Mouse (Mus musculus) cerebellum, adult 8-10 months (tissue): ENCODE measurements at regions not wholly inside any gene's neighbourhood (a gene's known extent, or its start where the extent isn't known, plus 50 kb on each side); places are given as distances from the start of the nearest gene placed in this dataset.

Experiments
- DNase-seq: peaks from one replicate; pipeline ENCODE4 v3.0.0; 2022

DNA sequence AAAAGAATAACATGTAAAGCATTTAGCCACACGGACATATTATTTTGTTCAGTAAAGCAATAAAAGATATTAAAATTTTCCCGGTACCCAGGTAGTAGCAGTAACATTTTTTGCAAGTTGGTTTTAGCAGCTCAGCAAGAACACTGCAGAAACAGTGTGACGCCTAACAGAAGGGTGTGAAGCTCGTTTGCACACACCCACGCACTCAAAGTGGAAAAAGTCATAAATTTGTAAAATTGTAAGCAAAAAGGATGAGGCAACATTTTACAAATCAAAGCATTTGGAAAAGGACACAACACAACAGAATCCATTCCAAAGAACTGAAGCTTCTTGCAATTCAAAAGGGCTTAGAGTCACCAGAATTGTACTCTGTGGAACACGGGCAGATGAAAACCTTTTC lies 1053.6 kb upstream of the Celf2 start:
- no peak for DNase-seq

DNA sequence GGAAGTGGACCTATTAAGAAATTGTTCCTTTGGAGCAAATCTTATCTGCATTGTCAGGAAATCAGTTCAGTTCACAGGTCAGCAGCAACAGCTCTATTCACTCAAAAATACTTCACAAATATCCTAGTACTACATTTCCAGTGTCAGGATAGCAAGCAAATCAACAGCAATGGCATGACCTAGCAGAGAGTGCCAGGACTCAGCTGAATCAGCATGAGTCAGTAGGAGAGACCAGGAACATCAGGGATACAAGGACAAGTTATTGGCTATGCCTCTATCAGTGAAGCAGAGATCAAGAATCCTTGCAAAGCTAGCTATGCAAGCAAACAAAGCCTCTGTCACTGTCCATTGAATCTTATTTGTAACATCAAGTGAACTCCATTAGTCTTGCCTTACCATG lies 1036.8 kb upstream of the Celf2 start:
- no peak for DNase-seq

DNA sequence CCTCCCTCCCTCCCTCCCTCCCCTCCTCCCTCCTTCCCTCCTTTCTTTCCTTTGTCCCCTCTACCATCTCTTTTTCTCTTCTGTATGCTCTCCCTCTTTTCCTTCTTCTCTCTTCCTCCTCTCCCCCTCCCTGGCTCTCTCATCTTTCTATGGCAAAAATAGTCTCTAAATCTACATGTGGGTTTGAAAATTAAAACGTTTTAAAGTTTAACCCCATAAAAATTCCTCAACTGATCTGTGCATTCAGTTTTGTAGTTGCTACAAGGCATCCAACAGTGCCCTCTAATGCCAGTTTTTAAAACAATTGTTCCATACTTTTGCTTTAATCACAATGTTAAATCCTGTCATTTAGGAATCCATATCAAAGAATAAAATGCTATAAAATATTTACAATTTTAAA lies 1027.5 kb upstream of the Celf2 start:
- DNase-seq, result no peak

DNA sequence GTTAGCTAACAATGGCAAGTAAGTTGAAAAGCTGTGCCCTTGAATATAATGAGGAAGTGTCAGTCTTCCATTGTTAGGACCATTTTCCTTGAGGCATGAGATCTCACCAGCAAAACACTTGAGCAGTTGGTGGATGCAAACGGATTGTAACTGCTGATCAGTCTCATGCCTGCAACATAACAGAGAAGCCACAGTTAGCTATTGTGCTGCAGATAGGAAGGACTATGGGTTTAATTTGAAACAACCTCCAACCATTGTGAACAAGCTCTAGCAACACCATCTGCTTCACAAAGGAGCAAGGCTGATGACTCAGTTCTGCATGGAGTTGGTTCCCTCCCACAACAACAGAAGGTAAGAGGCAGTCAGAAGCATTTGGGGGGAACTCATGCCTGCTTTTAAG lies 989.1 kb upstream of the Celf2 start:
- DNase-seq, result no peak

DNA sequence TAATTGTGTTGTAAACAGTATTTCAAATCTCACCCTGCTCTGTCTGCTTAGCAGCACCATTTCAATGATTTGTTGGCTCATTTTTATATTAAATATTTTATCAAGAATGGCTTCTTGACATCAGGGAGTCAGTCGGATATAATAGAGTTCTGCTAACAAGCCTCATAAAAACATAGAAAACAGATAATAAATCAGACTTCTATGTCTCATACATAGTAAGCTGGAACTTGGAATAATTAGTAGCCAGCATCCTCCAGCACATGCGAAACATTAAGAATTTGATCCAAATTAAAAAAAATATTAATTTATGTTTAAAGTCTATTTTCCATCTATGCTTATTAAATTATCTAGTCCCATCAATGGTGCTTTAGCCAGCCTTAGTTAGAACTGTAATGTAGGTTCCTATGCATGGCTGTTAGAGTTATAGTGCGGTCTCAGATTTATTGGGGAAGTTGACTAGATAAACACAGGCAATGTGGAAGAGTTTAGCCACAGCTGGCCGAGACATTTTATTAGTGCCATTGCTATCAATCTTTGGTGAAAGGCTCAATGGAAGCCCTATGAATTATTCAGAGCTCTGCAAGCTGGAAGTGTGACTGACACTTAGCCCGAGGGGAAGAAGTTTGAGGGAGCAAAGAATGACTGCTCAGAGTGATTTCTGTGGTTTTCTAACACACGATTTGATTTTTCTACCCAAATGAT lies 968.6 kb upstream of the Celf2 start:
- no peak for DNase-seq

DNA sequence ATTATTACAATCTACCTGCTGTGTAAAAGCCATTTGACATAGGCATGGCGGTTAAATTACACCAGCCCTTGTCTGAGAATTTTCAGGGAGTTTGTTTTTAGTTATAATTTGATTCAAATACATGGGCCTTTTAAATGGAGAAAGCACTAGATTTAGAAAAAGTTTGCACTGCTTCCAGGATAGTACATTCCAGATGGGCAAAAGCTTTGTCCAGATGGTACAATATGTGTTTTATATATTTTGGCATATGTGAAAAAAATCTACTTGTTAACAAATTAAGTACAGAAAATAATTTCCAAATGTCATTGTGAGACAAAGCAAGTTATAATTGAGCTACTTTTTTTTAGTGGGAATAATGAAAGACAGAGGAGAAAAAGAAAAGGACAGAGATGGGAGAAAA lies 961.2 kb upstream of the Celf2 start:
- DNase-seq, result no peak

DNA sequence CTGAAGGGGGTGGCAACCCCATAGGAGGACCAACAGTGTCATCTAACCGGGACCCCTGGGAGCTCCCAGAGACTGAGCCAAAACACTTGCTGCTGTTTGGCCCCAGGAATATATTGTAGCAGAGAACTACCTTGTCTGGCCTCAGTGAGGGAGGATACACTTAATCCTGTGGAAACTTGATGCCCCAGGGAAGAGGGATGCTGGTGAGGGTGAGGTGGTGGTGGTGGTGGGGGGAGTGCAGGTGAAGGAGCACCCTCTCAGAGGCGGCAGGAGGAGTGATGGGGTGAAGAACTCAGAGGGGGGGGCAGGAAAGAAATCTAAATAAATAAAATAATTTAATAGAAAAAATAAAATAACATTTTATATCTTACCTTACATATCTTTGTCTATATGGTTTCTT lies 959.6 kb upstream of the Celf2 start:
- no peak for DNase-seq

DNA sequence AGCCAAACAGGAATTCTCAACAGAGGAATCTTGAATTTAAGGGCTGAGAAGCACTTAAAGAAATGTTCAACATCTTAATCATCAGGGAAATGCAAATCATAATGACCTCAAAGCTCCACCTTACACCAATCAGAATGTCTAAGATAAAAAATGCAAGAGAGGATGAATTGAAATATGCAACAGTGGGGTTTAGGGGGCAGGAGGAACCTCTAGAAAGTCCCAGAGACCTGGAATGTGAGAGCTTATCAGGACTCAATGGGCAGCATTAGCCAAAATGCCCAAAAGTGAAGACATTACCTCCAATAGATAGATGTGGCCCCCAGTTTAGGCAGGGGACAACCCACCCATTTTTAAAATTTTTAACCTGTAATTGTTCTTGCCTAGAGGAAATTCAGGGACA lies 959.0 kb upstream of the Celf2 start:
- DNase-seq, result no peak

DNA sequence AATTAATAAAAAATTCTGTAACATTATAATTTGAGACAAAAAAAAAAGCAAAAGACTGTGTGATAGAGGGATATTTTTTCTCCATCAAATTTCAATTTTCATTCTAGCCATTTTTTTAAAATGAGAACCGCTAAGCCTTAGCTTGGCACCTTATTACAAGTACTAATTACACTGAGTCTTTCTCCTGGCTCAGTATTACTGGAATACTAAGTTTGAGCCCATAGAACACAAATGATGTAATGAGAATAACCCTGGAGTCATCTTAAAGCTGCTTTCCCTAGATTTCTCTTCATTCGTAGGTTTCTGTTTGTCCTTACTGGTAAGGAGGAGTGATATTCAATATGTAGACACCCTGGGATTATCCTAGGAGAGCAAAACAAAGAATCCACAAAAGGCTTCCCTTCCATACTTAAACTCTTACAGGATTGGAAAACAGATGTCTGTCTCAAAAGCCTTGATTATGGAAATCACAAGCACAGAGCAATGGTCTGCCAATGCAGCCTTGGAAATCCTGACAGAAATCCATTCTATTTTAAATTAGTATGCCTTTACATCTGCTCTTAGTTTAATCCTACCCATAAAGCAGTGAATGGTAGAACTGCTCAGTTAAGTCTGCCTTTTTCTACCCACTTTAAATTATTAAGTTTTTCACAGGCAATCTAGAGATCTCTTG lies 958.3 kb upstream of the Celf2 start:
- no peak for DNase-seq

DNA sequence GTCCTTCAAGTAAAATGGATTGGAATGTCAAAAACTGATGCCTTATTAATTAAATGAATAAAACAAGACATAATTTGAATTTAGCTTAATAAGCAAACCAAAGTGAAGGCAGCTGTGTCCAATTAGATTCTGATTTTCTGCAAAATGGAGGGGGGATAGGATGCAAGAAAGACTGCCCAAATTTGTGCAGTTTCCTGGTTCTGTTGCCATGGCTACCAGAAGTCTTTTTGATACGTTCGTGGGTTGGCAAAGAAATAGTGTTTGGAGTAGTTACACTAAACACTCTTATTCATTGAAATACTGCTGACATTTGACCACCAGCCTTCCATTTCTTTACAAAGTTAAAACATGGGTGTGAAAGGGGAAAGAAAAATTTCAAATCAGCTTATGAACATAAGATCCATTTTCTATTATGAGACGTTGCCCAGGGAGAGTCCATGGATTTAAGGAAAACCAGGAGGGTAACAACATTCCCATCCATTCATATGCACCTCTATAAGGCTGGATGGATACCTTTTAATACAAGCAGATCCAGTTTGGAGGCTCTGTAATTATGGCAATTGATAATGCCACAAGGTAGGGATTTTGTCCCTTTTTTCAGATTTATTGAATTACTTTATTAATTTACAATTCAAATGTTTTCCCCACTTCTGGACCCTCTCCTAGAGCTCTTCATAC lies 943.3 kb upstream of the Celf2 start:
- DNase-seq, result no peak

DNA sequence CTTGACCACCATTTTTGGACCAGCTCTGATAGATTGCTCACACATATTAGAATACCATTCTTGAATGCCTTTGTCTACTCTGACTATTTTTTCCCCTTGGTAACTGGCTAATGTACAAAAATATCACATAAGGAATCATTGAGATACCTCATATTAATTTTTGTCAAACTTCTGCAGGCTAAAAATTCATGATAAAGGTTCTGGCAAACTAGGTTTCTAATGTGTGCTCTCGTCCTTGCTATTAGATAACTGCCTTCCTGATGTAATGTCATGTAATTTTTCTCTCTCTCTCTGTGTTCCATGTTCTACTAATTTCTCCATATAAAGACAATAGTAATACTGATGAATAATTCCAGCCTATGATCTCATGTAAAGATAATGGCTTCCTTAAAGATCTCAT lies 931.9 kb upstream of the Celf2 start:
- no peak for DNase-seq

DNA sequence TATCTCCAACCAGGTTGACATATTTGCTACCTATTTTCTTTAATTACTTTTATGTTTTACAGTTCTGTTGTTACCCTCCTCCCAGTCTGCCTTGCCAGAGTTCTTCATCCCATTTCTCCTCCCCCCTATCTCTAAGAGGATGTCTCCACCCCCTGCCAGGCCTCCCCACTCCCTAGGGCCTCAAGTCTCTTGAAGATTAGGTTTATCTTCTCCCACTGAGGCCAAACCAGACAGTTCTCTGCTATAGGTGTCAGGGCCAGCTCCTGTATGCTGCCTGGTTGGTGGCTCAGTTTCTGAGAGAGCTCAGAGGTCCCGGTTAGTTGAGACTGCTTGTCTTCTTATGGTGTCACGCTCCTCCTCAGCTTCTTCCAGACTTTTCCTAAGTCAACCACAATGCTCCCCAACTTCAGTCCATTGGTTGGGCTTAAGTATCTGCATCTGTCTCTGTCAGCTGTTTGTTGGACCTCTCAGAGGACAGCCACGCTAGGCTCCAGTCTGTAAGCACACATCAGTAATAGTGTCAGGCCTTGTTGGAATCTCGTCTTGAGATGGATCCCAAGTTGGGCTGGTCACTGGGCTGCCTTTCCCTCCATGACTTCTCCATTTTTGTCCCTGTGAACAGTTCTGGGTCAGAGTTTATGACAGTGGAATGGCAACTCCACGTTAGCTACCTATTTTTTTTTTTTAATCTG lies 920.4 kb upstream of the Celf2 start:
- no peak for DNase-seq

DNA sequence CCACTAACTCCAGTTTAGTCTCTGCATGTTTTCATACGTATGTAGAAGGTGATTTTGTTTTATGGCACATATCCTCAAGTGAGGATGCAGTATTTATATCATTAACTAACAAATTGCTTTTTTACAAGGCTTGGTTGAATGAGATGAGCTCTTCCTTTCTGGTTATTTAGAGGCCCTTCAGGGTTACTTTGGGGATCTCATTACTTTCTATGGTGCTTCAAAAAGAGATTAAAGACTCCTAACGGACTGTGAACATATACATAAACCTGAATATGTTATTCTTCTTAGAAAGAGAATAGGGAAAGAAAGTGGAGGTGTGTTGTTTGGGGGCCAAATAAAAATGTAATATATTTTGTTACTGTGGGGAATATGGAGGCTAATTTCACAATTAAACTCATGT lies 918.8 kb upstream of the Celf2 start:
- DNase-seq, result no peak

DNA sequence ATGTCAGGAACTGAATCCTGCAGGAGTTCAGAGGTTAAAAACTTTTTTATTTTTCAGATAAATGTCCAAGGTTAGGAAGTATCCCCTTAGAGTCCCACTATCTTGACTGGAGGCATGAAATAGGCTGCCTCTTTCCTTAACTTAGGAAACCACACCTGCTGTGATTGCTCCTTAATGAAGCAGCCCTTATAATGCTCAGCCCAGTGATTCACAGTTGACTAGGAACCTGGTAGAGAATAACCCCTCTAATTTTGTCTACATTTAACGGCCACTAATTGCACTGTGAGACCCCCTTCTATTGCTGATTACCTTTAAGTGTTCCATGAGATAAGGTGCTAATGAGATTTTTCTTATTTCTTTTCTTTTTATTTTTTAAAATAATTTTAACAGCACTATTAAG lies 918.4 kb upstream of the Celf2 start:
- DNase-seq, result no peak

DNA sequence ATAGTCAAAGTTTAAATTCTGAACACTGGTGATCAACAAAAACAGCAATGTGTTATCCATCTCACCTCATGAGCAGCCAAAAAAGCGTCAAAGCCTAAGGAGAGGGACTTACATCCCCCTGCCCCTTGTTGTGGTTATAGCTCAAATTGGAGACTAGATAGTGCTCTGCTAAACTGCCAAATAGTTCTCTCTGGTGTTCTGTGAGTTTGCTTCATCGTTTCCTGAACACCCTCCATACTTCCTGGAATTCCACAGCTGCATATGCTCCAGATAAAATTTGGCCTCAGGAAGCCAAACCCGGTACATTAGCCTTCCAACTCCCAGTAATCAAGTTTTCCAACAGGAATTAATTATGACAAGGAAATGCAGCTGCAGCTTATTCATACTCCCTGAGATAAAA lies 906.6 kb upstream of the Celf2 start:
- DNase-seq, result no peak

DNA sequence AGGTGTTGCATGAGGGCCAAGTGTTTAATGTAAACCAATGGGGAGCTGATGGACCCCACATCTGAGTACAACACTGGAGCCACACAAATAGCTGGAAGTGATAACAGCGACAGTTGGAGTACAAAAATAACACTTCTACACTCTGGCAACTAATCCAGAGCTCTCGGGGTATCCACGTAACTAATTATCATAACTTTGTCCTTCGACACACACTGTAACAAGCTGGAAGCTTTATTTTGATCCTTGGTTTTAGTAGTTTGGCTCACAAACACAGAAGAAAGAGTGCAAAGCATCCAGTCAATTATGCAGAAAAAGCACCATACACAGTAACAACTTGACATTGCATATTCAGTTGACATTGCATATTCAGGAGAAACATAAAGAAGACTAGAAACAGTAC lies 884.8 kb upstream of the Celf2 start:
- DNase-seq, result no peak

DNA sequence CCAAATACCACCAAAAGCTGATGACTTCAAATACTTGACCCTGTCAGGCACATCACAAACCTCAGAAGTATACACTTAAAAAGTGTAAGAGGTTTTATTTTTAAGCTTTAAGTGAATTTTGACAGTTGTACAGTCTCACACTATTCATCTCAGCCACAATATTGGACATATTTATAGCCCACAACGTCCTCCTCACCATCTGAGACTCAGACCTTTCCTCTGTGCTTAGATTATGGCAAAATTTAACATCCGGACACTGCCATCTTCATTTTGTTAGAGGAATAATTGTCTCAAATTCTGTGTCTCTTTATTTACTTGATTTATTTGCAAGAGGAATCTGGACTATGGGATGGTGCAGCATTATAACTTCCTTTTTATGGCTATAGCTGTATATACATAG lies 880.2 kb upstream of the Celf2 start:
- DNase-seq, result no peak

DNA sequence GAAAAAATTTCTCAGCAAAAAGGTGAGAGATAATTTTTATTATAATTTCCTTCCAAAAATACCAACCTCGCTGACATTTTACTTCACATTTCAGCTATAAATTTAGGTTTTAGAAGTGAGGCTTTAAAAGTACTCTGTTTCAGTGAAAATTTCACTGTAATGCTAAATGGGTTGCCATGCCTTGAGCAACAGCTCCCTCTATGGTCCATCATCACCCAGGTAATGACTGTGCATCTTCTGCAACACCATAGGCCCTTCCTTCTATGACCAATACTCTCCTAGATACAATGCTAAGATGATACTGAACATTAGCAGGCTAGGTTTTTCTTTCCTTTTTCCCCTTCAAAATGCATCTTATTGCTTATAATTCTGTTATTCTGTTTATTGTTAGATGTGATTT lies 870.9 kb upstream of the Celf2 start:
- peak; percentile 22 for DNase-seq

DNA sequence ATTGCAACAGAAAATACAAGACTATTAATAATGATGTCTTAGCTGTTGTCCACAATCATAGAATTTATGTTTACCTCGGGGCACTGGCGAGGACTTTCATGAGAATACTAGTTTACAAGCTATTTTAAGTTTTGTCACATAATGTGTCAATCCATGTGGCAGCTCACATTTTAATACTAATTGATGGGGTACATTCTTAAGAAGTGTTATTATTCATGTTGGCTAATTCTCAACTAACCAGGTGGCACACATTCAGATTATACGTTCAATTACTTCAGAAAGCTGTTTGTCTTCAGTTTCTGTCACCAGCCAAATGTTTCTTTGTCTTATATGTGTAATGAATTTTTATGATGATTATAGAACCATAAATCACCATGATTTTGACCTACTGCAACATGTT lies 870.2 kb upstream of the Celf2 start:
- DNase-seq, result no peak

DNA sequence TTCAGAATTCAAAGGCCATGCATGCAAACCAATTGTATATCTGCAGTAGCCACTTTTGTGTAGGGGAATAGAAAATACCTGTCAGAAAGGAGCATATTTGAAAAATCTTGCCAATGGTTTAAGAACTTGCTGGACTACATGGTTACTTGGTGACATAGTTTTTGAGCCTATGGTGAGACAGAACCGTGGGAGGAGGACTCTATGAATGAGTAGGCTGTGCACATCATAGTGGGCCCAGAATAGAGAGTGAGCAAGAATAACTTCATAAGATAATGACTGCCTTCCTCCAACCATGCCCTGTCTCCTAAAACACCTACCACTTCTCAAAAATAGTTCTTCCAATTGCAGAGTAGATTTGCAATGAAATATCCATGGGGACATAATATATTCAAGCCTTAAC lies 838.5 kb upstream of the Celf2 start:
- DNase-seq, result no peak

DNA sequence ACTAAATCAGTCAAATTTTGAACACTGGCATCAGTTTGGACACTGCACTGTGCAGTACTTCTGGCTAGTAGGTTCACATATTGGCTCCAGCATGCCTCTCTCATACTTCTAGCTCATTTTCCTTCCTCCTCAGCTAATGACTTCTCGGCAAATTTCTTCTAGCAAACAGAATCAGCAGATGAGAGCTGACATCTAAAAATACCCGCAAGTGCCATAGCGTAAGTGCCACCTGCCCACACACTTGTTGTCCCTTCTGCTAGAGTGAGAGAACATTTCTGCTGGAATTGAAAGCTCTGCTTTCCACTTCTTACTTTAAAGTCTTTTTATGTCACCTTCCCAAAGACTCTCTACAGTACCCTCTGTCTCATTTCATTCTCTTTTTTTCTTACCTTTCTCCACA lies 835.4 kb upstream of the Celf2 start:
- DNase-seq, result no peak

DNA sequence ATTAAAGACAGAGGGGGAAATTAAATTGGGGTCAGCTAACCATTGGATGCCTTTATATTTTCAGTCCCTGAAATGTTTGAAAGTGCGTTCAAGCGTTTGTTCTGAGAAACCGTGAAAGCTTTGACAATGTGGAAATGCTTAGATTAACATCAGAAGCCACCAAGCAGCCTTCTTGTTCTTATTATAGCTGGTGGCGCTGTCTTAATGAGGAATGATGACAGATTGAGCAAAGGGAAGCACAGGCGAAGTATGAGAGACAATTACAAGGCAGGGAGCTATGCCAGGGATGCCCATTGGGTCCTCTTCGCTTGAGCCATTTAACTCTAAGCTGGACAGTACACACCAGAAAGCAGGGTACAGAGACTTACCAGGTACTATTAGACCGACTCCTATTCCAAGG lies 828.9 kb upstream of the Celf2 start:
- DNase-seq, result no peak

DNA sequence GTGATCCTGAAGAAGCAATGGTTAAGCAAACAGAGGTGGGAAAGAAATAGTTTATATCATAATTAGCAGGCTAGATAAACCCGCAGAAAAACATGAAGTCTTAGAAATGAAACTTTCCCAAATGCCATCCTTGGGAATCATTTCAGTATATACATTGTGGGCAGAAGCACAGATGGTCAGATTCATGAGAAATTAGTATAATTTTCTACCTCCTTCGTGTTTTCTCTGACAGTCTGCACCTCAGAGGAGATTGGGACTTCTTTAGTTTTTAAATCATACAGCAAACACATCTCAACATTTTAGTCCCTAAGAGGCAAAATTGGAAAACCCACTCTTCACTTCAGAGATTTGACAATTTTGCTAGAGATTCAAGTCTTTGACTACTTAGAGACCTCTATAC lies 786.6 kb upstream of the Celf2 start:
- no peak for DNase-seq

DNA sequence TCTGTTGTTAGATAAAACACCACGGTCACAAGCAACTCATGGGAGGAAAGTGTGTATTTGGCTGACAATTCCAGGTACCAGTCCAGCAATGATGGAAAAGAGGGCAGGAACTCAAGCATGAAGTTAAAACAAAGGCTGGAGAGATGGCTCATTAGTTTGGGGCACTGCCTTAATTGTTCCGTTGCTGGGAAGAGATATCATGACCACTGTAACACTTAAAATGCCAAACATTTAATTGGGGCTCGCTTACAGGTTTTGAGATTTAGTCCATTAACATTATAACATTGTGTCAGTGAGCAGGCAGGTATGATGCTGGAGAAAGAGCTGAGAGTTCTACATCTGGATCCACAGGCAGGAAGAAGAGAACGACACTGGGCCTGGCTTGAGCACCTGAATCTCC lies 782.0 kb upstream of the Celf2 start:
- DNase-seq, result no peak
